Mouse (Mus musculus) spleen, adult 2 months (tissue): ENCODE measurements around the gene Itpr1. TPM values are rescaled to one million over a fixed set of nuclear protein-coding genes. Genes with fewer than 3 reads are reported as not detected.

ENCODE experiments used
- DNase-seq, 2 experiments: peaks; one replicate each; pipeline versions ENCODE4 v3.0.0 to v3.0.0-alpha.2; 2012 to 2021; ENCODE audit warnings: low spot score in 2 of 2, low read depth in 1 of 2
- H3K27ac ChIP-seq: fragments of 200-500 bp; 2 replicates; pipeline ENCODE4 v1.5.1; 2012; ENCODE audit warnings: low read length, inconsistent platforms; ENCODE audit not compliant: insufficient read depth
- H3K27me3 ChIP-seq: fragments of 200-500 bp; 2 replicates; pipeline ENCODE4 v1.6.1; 2012; ENCODE audit warnings: mild to moderate bottlenecking, moderate library complexity, low read length, inconsistent platforms; ENCODE audit not compliant: control insufficient read depth, insufficient read depth
- H3K36me3 ChIP-seq: fragments of 200-500 bp; 2 replicates; pipeline ENCODE4 v1.6.1; 2012; ENCODE audit warnings: mild to moderate bottlenecking, low read length, inconsistent platforms; ENCODE audit not compliant: control insufficient read depth, insufficient read depth
- H3K4me1 ChIP-seq: fragments of 200-500 bp; 2 replicates; pipeline ENCODE4 v1.6.1; 2011; ENCODE audit warnings: inconsistent platforms; ENCODE audit not compliant: control insufficient read depth, insufficient read depth, insufficient read length
- H3K4me3 ChIP-seq: fragments of 200-500 bp; 2 replicates; pipeline ENCODE4 v1.5.1; 2011; ENCODE audit warnings: mild to moderate bottlenecking, inconsistent platforms; ENCODE audit not compliant: insufficient read depth, insufficient read length; ENCODE audit errors: extremely low read depth
- CTCF ChIP-seq: fragments of 200-500 bp; IDR thresholded peaks from 2 replicates; pipeline ENCODE4 v1.5.1; 2011; ENCODE audit warnings: mild to moderate bottlenecking, inconsistent platforms; ENCODE audit not compliant: insufficient read depth, insufficient read length, insufficient replicate concordance; ENCODE audit errors: extremely low read depth
- POLR2A ChIP-seq: fragments of 200-500 bp; IDR thresholded peaks from 2 replicates; pipeline ENCODE4 v1.6.1; 2011; ENCODE audit warnings: low read depth, low read length, inconsistent platforms
- WGBS: fragments of 180-500 bp; shearing (Covaris S2); methylation state at CpG from one replicate; pipeline ENCODE4 v1.1.7; 2018; 5-methylcytosine and 5-hydroxymethylcytosine counted together
- polyA plus RNA-seq: library from polyadenylated mRNA; depleted of rRNA; stranded (reverse); fragments of >200 nt; gene quantifications from 2 replicates; pipeline ENCODE4 v1.2.3, GENCODE M21; 2012; rRNA removed

Itpr1 gene
- polyA plus RNA-seq: 17.6 and 17.9 TPM in 2 replicates

- Histone ChIP-seq H3K27ac (peak within 1 kb of the TSS; percentile 75), H3K4me3 (peak within 1 kb of the TSS; percentile 80), H3K27me3 (no peaks in the 10 kb centered on the region), H3K36me3 (peaks cover 2% of the 10 kb centered on the region), H3K4me1 (peaks cover 2% of the 10 kb centered on the region; the same call in 1 of the 2 replicates)
- TF ChIP-seq CTCF: no peak
- peak; percentile 96 for TF ChIP-seq POLR2A
- DNase-seq: peak; percentile 96 to 97
- under 1% methylated on average over 25 of the region's 27 CpGs for WGBS
Measured at GRCm38 (mm10) chr6:108212881-108213295, at the start of gene Itpr1. TSS of gene Itpr1 (plus strand) at chr6:108213096.

- Histone ChIP-seq H3K4me1 (peaks cover 13% of the 10 kb centered on the region; the same call in 1 of the 2 replicates), H3K36me3 (no peaks in the 10 kb centered on the region), H3K27me3 (no peaks in the 10 kb centered on the region), H3K27ac (no peak overlapping the region), H3K4me3 (no peak overlapping the region)
- DNase-seq: peak in 1 of 2 experiments; percentile 25
- TF ChIP-seq CTCF: no peak
- no peak for TF ChIP-seq POLR2A
- 62% methylated on average over 5 of the region's 5 CpGs for WGBS
Measured at GRCm38 (mm10) chr6:108164935-108165334, 48.0 kb upstream of the Itpr1 start.

GRCm38 (mm10) chr6:108165598-108165997 lies 47.3 kb upstream of the Itpr1 start:
- TF ChIP-seq CTCF (no peak), POLR2A (no peak)
- H3K4me1 ChIP-seq: peaks cover 13% of the 10 kb centered on the region; the same call in 1 of the 2 replicates

GRCm38 (mm10) chr6:108167946-108168680 lies 44.8 kb upstream of the Itpr1 start:
- WGBS: 53% methylated on average over 7 of the region's 7 CpGs
- Histone ChIP-seq H3K36me3 (peaks cover 10% of the 10 kb centered on the region), H3K27ac (peak overlapping the region; percentile 45; the same call in 1 of the 2 replicates), H3K4me3 (no peak overlapping the region), H3K27me3 (no peaks in the 10 kb centered on the region), H3K4me1 (peaks cover 13% of the 10 kb centered on the region; the same call in 1 of the 2 replicates)
- TF ChIP-seq POLR2A (no peak), CTCF (no peak)
- no peak for DNase-seq

More at GRCm38 (mm10) chr6:108165598-108165997, 47.3 kb upstream of the Itpr1 start:
- 82% methylated on average over 2 of the region's 2 CpGs for WGBS
- Histone ChIP-seq H3K4me3 (no peak overlapping the region), H3K27me3 (no peaks in the 10 kb centered on the region), H3K36me3 (no peaks in the 10 kb centered on the region), H3K27ac (no peak overlapping the region)
- DNase-seq: no peak

- Histone ChIP-seq H3K27ac (no peak overlapping the region), H3K4me1 (peaks cover 13% of the 10 kb centered on the region; the same call in 1 of the 2 replicates), H3K36me3 (peaks cover 12% of the 10 kb centered on the region), H3K4me3 (no peak overlapping the region), H3K27me3 (no peaks in the 10 kb centered on the region)
- WGBS: 65% methylated on average over 6 of the region's 6 CpGs
- DNase-seq: no peak
- TF ChIP-seq CTCF (no peak), POLR2A (no peak)
Measured at GRCm38 (mm10) chr6:108168723-108169122, 44.2 kb upstream of the Itpr1 start.

GRCm38 (mm10) chr6:108169466-108169865 lies 43.4 kb upstream of the Itpr1 start:
- 75% methylated on average over 3 of the region's 3 CpGs for WGBS
- Histone ChIP-seq H3K4me3 (no peak overlapping the region), H3K27ac (no peak overlapping the region), H3K4me1 (peaks cover 13% of the 10 kb centered on the region; the same call in 1 of the 2 replicates), H3K27me3 (no peaks in the 10 kb centered on the region), H3K36me3 (peaks cover 14% of the 10 kb centered on the region)
- no peak for DNase-seq
- TF ChIP-seq POLR2A: no peak
- TF ChIP-seq CTCF: no peak

GRCm38 (mm10) chr6:108172219-108172618 lies 40.7 kb upstream of the Itpr1 start:
- WGBS: 97% methylated on average over 1 of the region's 1 CpGs
- Histone ChIP-seq H3K4me3 (no peak overlapping the region), H3K4me1 (peaks cover 9% of the 10 kb centered on the region; the same call in 1 of the 2 replicates), H3K27me3 (no peaks in the 10 kb centered on the region), H3K36me3 (peaks cover 19% of the 10 kb centered on the region), H3K27ac (no peak overlapping the region)
- DNase-seq: no peak
- no peak for TF ChIP-seq CTCF
- no peak for TF ChIP-seq POLR2A
